Mouse (Mus musculus) hindbrain, postnatal 0 days (tissue): ENCODE measurements at regions not wholly inside any gene's neighbourhood (a gene's known extent, or its start where the extent isn't known, plus 50 kb on each side); places are given as distances from the start of the nearest gene placed in this dataset.

Experiments
- ATAC-seq: fragments of 200-750 bp; cut with Nextera tagmentation; 2 replicates; pipeline ENCODE4 v1.8.0; 2017; ENCODE audit warnings: mild to moderate bottlenecking, moderate TSS enrichment, moderate library complexity
- DNase-seq: peaks from one replicate; pipeline ENCODE4 v3.0.0-alpha.2; 2015; ENCODE audit warnings: low spot score
- H3K27ac ChIP-seq: fragments of 300-500 bp; sonication (generic); 2 replicates; pipeline ENCODE4 v1.5.1; 2014; ENCODE audit warnings: mild to moderate bottlenecking
- H3K27me3 ChIP-seq: fragments of 300-500 bp; sonication (generic); 2 replicates; pipeline ENCODE4 v1.6.1; 2014; ENCODE audit warnings: low read length, mixed read lengths; ENCODE audit not compliant: insufficient read depth
- H3K36me3 ChIP-seq: fragments of 300-500 bp; sonication (generic); 2 replicates; pipeline ENCODE4 v1.6.1; 2014; ENCODE audit warnings: low read length, mixed read lengths; ENCODE audit not compliant: insufficient read depth
- H3K4me1 ChIP-seq: fragments of 300-500 bp; sonication (generic); 2 replicates; pipeline ENCODE4 v1.6.1; 2014; ENCODE audit warnings: antibody characterized with exemption, low read length, mixed read lengths; ENCODE audit not compliant: insufficient read depth
- H3K4me2 ChIP-seq: fragments of 300-500 bp; sonication (generic); 2 replicates; pipeline ENCODE4 v1.6.1; 2014; ENCODE audit warnings: low read depth, mild to moderate bottlenecking, low read length, moderate library complexity, mixed read lengths
- H3K4me3 ChIP-seq: fragments of 300-500 bp; sonication (generic); 2 replicates; pipeline ENCODE4 v1.5.1; 2014; ENCODE audit warnings: low read length
- H3K9ac ChIP-seq: fragments of 300-500 bp; sonication (generic); replicated peaks from 2 replicates; pipeline ENCODE4 v1.6.1; 2014; ENCODE audit warnings: mild to moderate bottlenecking, low read length, moderate library complexity, mixed read lengths
- H3K9me3 ChIP-seq: fragments of 300-500 bp; sonication (generic); 2 replicates; pipeline ENCODE4 v1.6.1; 2016; ENCODE audit warnings: low read length, mixed read lengths
- CTCF ChIP-seq: IDR thresholded peaks from 2 replicates; pipeline ENCODE4 v1.5.1; 2016; ENCODE audit warnings: antibody characterized with exemption, control low read depth, low read depth
- WGBS: fragments of 180-500 bp; shearing (Covaris S2); extraction: QIAGEN DNeasy Blood & Tissue Kit; methylation state at CpG from one replicate; pipeline ENCODE4 v1.1.7; 2014; 5-methylcytosine and 5-hydroxymethylcytosine counted together

- H3K9me3 ChIP-seq = no peaks in the 10 kb centered on the region
- no peaks in the 10 kb centered on the region for H3K4me1 ChIP-seq
- no peaks in the 10 kb centered on the region for H3K27me3 ChIP-seq
- DNase-seq (no peak), ATAC-seq (no peak)
- no peak for TF ChIP-seq CTCF
- no peak overlapping the region for H3K4me3 ChIP-seq
- no peak overlapping the region for H3K4me2 ChIP-seq
- H3K9ac ChIP-seq = no peak overlapping the region
- 67% methylated on average over 15 of the region's 15 CpGs for WGBS
- no peaks in the 10 kb centered on the region for H3K36me3 ChIP-seq
- no peak overlapping the region for H3K27ac ChIP-seq
These were observed 60.4 kb downstream of the Aipl1 start for GRCm38 (mm10) chr11:71976724-71977481.

GRCm38 (mm10) chr11:71971351-71971750, 66.0 kb downstream of the Aipl1 start:
- 61% methylated on average over 5 of the region's 5 CpGs for WGBS
- no peak overlapping the region for H3K4me3 ChIP-seq
- ATAC-seq = no peak
- no peak for DNase-seq
- H3K9ac ChIP-seq = no peak overlapping the region
- no peaks in the 10 kb centered on the region for H3K4me1 ChIP-seq
- H3K27me3 ChIP-seq = no peaks in the 10 kb centered on the region
- H3K27ac ChIP-seq = no peak overlapping the region
- no peaks in the 10 kb centered on the region for H3K36me3 ChIP-seq
- TF ChIP-seq CTCF = no peak
- no peaks in the 10 kb centered on the region for H3K9me3 ChIP-seq
- H3K4me2 ChIP-seq = no peak overlapping the region

- H3K4me1 ChIP-seq = no peaks in the 10 kb centered on the region
- H3K27ac ChIP-seq = no peak overlapping the region
- whole genome bisulfite sequencing = 91% methylated on average over 3 of the region's 3 CpGs
- no peaks in the 10 kb centered on the region for H3K27me3 ChIP-seq
- H3K36me3 ChIP-seq = no peaks in the 10 kb centered on the region
- no peak for TF ChIP-seq CTCF
- ATAC-seq = no peak
- H3K4me3 ChIP-seq = no peak overlapping the region
- 0 out of 2 replicates have a peak, but pooled peaks cover 3% of the 10 kb centered on the region for H3K9me3 ChIP-seq
- DNase-seq = no peak
- H3K9ac ChIP-seq = no peak overlapping the region
- no peak overlapping the region for H3K4me2 ChIP-seq
These were observed 75.0 kb downstream of the Aipl1 start for GRCm38 (mm10) chr11:71962306-71962705.

GRCm38 (mm10) chr11:71952533-71952932, 84.8 kb downstream of the Aipl1 start:
- TF ChIP-seq CTCF = no peak
- WGBS = 51% methylated on average over 2 of the region's 2 CpGs
- Histone ChIP-seq H3K9me3 (no peaks in the 10 kb centered on the region), H3K27ac (no peak overlapping the region), H3K4me3 (no peak overlapping the region), H3K9ac (no peak overlapping the region), H3K4me2 (no peak overlapping the region), H3K36me3 (no peaks in the 10 kb centered on the region), H3K27me3 (no peaks in the 10 kb centered on the region), H3K4me1 (no peaks in the 10 kb centered on the region)
- DNase-seq (no peak), ATAC-seq (no peak)

- Histone ChIP-seq H3K9ac (no peak overlapping the region), H3K4me1 (no peaks in the 10 kb centered on the region), H3K27ac (no peak overlapping the region), H3K36me3 (no peaks in the 10 kb centered on the region), H3K4me2 (no peak overlapping the region), H3K9me3 (no peaks in the 10 kb centered on the region), H3K27me3 (no peaks in the 10 kb centered on the region), H3K4me3 (no peak overlapping the region)
- WGBS = 65% methylated on average over 5 of the region's 5 CpGs
- DNase-seq (peak; percentile 42), ATAC-seq (no peak)
- TF ChIP-seq CTCF = no peak
These were observed 90.1 kb downstream of the Aipl1 start for GRCm38 (mm10) chr11:71947161-71947560.

GRCm38 (mm10) chr11:71945098-71945413, 92.3 kb downstream of the Aipl1 start:
- ATAC-seq = 0 out of 2 replicates have a peak, but pooled peaks have one; percentile 51

GRCm38 (mm10) chr11:71944398-71945097, 92.8 kb downstream of the Aipl1 start:
- Histone ChIP-seq H3K4me2 (no peak overlapping the region), H3K4me1 (no peaks in the 10 kb centered on the region), H3K9me3 (no peaks in the 10 kb centered on the region), H3K27me3 (no peaks in the 10 kb centered on the region), H3K36me3 (no peaks in the 10 kb centered on the region), H3K9ac (no peak overlapping the region), H3K27ac (no peak overlapping the region), H3K4me3 (no peak overlapping the region)
- peak; percentile 18 for DNase-seq
- no peak for ATAC-seq
- TF ChIP-seq CTCF = no peak
- 42% methylated on average over 9 of the region's 9 CpGs for WGBS

More at GRCm38 (mm10) chr11:71945098-71945413, 92.3 kb downstream of the Aipl1 start:
- Histone ChIP-seq H3K4me1 (no peaks in the 10 kb centered on the region), H3K4me3 (no peak overlapping the region), H3K4me2 (no peak overlapping the region), H3K9me3 (no peaks in the 10 kb centered on the region), H3K27ac (no peak overlapping the region), H3K27me3 (no peaks in the 10 kb centered on the region), H3K36me3 (no peaks in the 10 kb centered on the region), H3K9ac (no peak overlapping the region)
- no peak for TF ChIP-seq CTCF
- DNase-seq = no peak
